ENCODE assay signal across 31 mouse cellular contexts in genomic region chr2:14191601-14192000, GRCm38 (mm10). TPM values are rescaled to one million over a fixed set of nuclear protein-coding genes. Genes with fewer than 3 reads are reported as not detected.
DNase-seq lines count a peak whose midpoint lies in the region; ATAC-seq and TF ChIP-seq lines count a peak whose summit lies in the region.
"Had no signal": no experiment of that assay in that cellular context is flagged by ENCODE, and none has a peak within 500 bp of the region (broad histone marks: within the 10 kb centered on the region; RNA-seq: fewer than 3 reads in every experiment).

No protein-coding gene starts in this region.

- peak; percentile 61; the same call in 1 of the 2 replicates for ATAC-seq in liver, embryonic 14.5 days (ENCODE audit: insufficient read depth)
- no peak for ATAC-seq in liver, postnatal 0 days
- peak; percentile 68 for ATAC-seq in megakaryocyte-erythroid progenitor cell, adult 5-6 weeks (replicated peaks; ENCODE audit: low FRiP score, low TSS enrichment, poor library complexity, severe bottlenecking)
- ATAC-seq: CD4-positive, CD25-positive, alpha-beta regulatory T cell, adult 4 months; forebrain, embryonic 15.5 days; hindbrain, embryonic 16.5 days; Patski had no signal

- no peaks in the 10 kb centered on the region for H3K36me3 ChIP-seq in liver, embryonic 14.5 days (replicated peaks; ENCODE audit: control insufficient read depth, insufficient read depth, low read depth)
- no peaks in the 10 kb centered on the region for H3K36me3 ChIP-seq in liver, postnatal 0 days (replicated peaks; ENCODE audit: insufficient read depth, low read length)
- H3K36me3 ChIP-seq in macrophage (ENCODE audit: inconsistent target): no peaks in the 10 kb centered on the region
- H3K36me3 ChIP-seq: embryonic facial prominence, embryonic 10.5 days; embryonic facial prominence, embryonic 13.5 days; forebrain, embryonic 12.5 days; forebrain, embryonic 15.5 days; heart, embryonic 12.5 days; heart, embryonic 15.5 days; hindbrain, embryonic 10.5 days; hindbrain, embryonic 13.5 days had no signal

- H3K79me2 ChIP-seq in macrophage (ENCODE audit: inconsistent target): no peaks in the 10 kb centered on the region

- no peak for TF ChIP-seq EP300 in liver, embryonic 14.5 days (IDR thresholded peaks at IDR 0.05; ENCODE audit: low read depth)
- TF ChIP-seq EP300 in liver, postnatal 0 days (IDR thresholded peaks at IDR 0.05; ENCODE audit: low read depth): no peak

- peak in 1 of 3 experiments; percentile 7 for DNase-seq in liver, embryonic 14.5 days (ENCODE audit: low read depth in 3 of 3, low spot score in 3 of 3)
- no peak for DNase-seq in liver, postnatal 0 days
- no peak for DNase-seq in heart, adult 9 months (ENCODE audit: low spot score in 2 of 2)
- no peak for DNase-seq in testis, postnatal 10 days (ENCODE audit: low spot score)
- DNase-seq in urinary bladder, adult 18-20 months (ENCODE audit: low spot score in 2 of 2): no peak
- DNase-seq: adrenal gland, postnatal 10 days; adrenal gland, postnatal 36 days; cerebellum, adult 11 months; cerebellum, adult 2 months; cerebellum, adult 9-11 months; cerebellum, postnatal 25 days; embryo, embryonic 11 days; gastrocnemius, postnatal 25 days; heart, postnatal 10 days; heart, postnatal 36 days had no signal

- no peaks in the 10 kb centered on the region for H3K9me3 ChIP-seq in liver, embryonic 14.5 days (ENCODE audit: control insufficient read depth, low read length)
- no peaks in the 10 kb centered on the region for H3K9me3 ChIP-seq in liver, postnatal 0 days (ENCODE audit: low read length)
- H3K9me3 ChIP-seq: embryonic facial prominence, embryonic 10.5 days; embryonic facial prominence, embryonic 13.5 days; forebrain, embryonic 12.5 days; forebrain, embryonic 15.5 days; heart, embryonic 12.5 days; heart, embryonic 15.5 days; hindbrain, embryonic 10.5 days; hindbrain, embryonic 13.5 days had no signal

- H3K4me2 ChIP-seq in liver, embryonic 14.5 days (ENCODE audit: low read depth): no peak overlapping the region
- H3K4me2 ChIP-seq in liver, postnatal 0 days (ENCODE audit: low read depth, low read length): no peak overlapping the region
- H3K4me2 ChIP-seq: embryonic facial prominence, embryonic 13.5 days; forebrain, embryonic 12.5 days; forebrain, embryonic 15.5 days; heart, embryonic 12.5 days; heart, embryonic 15.5 days; hindbrain, embryonic 13.5 days had no signal

- TF ChIP-seq CTCF in liver, embryonic 14.5 days (IDR thresholded peaks at IDR 0.05; ENCODE audit: low read depth): no peak
- TF ChIP-seq CTCF in liver, postnatal 0 days (IDR thresholded peaks at IDR 0.05; ENCODE audit: low read depth): no peak
- no peak for TF ChIP-seq CTCF in bone marrow macrophage, adult 2 months (IDR thresholded peaks at IDR 0.05; ENCODE audit: low read depth, low read length)

- H3K27me3 ChIP-seq in liver, embryonic 14.5 days (ENCODE audit: control insufficient read depth, insufficient read depth, low read length): no peaks in the 10 kb centered on the region
- H3K27me3 ChIP-seq in liver, postnatal 0 days (ENCODE audit: insufficient read depth, low read length): no peaks in the 10 kb centered on the region
- H3K27me3 ChIP-seq: embryonic facial prominence, embryonic 13.5 days; forebrain, embryonic 12.5 days; forebrain, embryonic 15.5 days; heart, embryonic 12.5 days; heart, embryonic 15.5 days; hindbrain, embryonic 13.5 days had no signal

- peaks cover 4 to 13% of the 10 kb centered on the region in 2 experiments; a peak in 3 of 4 replicates for H3K4me1 ChIP-seq in liver, embryonic 14.5 days (replicated peaks; ENCODE audit: control insufficient read depth in 2 of 2, insufficient read depth in 2 of 2, low read length in 1 of 2)
- H3K4me1 ChIP-seq in liver, postnatal 0 days (ENCODE audit: insufficient read depth): peaks cover 4% of the 10 kb centered on the region
- H3K4me1 ChIP-seq in bone marrow macrophage, adult 2 months (ENCODE audit: control insufficient read depth, insufficient read depth, low read length): peaks cover 37% of the 10 kb centered on the region
- H3K4me1 ChIP-seq: embryonic facial prominence, embryonic 10.5 days; embryonic facial prominence, embryonic 13.5 days; forebrain, embryonic 12.5 days; forebrain, embryonic 15.5 days; heart, embryonic 15.5 days; hindbrain, embryonic 10.5 days; hindbrain, embryonic 13.5 days had no signal

- no peak overlapping the region for H3K27ac ChIP-seq in liver, embryonic 14.5 days
- H3K27ac ChIP-seq in liver, postnatal 0 days (ENCODE audit: low read depth): no peak overlapping the region
- peak overlapping the region; percentile 98 for H3K27ac ChIP-seq in bone marrow macrophage, adult 2 months (ENCODE audit: insufficient read depth, low read depth, low read length)
- peak overlapping the region; percentile 82 for H3K27ac ChIP-seq in macrophage
- H3K27ac ChIP-seq: embryonic facial prominence, embryonic 10.5 days; embryonic facial prominence, embryonic 13.5 days; forebrain, embryonic 12.5 days; forebrain, embryonic 15.5 days; heart, embryonic 15.5 days; hindbrain, embryonic 10.5 days; hindbrain, embryonic 13.5 days had no signal

- no peak overlapping the region for H3K9ac ChIP-seq in liver, embryonic 14.5 days (replicated peaks)
- H3K9ac ChIP-seq in liver, postnatal 0 days (replicated peaks): no peak overlapping the region
- H3K9ac ChIP-seq: embryonic facial prominence, embryonic 13.5 days; forebrain, embryonic 12.5 days; forebrain, embryonic 15.5 days; heart, embryonic 12.5 days; heart, embryonic 15.5 days; hindbrain, embryonic 13.5 days had no signal

- no peak overlapping the region for H3K4me3 ChIP-seq in liver, embryonic 14.5 days (ENCODE audit: insufficient read depth in 1 of 2, low read depth in 2 of 2, low read length in 2 of 2)
- no peak overlapping the region for H3K4me3 ChIP-seq in liver, postnatal 0 days (ENCODE audit: low read depth, low read length)
- H3K4me3 ChIP-seq in bone marrow macrophage, adult 2 months (ENCODE audit: insufficient read depth, low read length): no peak overlapping the region
- H3K4me3 ChIP-seq in macrophage (ENCODE audit: inconsistent target): no peak overlapping the region
- H3K4me3 ChIP-seq: embryonic facial prominence, embryonic 10.5 days; embryonic facial prominence, embryonic 13.5 days; erythroblast, embryonic 14.5 days; forebrain, embryonic 12.5 days; forebrain, embryonic 15.5 days; heart, embryonic 12.5 days; heart, embryonic 15.5 days; hindbrain, embryonic 10.5 days; hindbrain, embryonic 13.5 days had no signal

- no peak for TF ChIP-seq POLR2A in bone marrow macrophage, adult 2 months (IDR thresholded peaks at IDR 0.05; ENCODE audit: borderline replicate concordance, low read depth, low read length)

- WGBS in liver, embryonic 14.5 days (ENCODE audit: insufficient replicate concordance): 19% methylated on average over 4 of the region's 4 CpGs
- WGBS in liver, postnatal 0 days (ENCODE audit: insufficient replicate concordance): 47% methylated on average over 4 of the region's 4 CpGs
- WGBS in macrophage (ENCODE audit: missing documents): 53% methylated on average over 4 of the region's 4 CpGs

RNA-seq across cellular contexts. Expression of gene Tmem236, which starts 17.3 kb away (rescaled TPM):
- 0.05 and 0.06 TPM in 2 replicates for polyA plus RNA-seq in liver, embryonic 14.5 days (2012; rRNA removed)
- polyA plus RNA-seq in liver, embryonic 14.5 days (2014; fragmentation: Nextera tagmentation; extraction: Ambion mirVana): 0.06 and 0.09 TPM in 2 replicates
- 0.02 TPM in 1 of 2 replicates, not detected in the other for polyA plus RNA-seq in liver, postnatal 0 days (2015; fragmentation: Nextera tagmentation; extraction: Ambion mirVana)
- polyA plus RNA-seq in bone marrow macrophage, adult 2 months (2012; ENCODE audit: insufficient read depth, insufficient read length, missing spikeins): 0.36 TPM in 1 of 2 replicates, not detected in the other
- total RNA-seq in macrophage (2018; cell fraction: chromatin; rRNA removed): under 1 TPM in 10 of 26 experiments, not detected in 16; 0.18 to 0.47 (median 0.21) TPM
- under 1 TPM in 7 of 26 experiments, not detected in 19; 0.03 to 0.06 (median 0.04) TPM for total RNA-seq in macrophage (2018; cell fraction: cytosol; rRNA removed)
- total RNA-seq in macrophage (2018; cell fraction: nucleus; rRNA removed): under 1 TPM in 12 of 26 experiments, not detected in 14; 0.12 to 0.77 (median 0.22) TPM
- not detected in 3 replicates for polyA plus RNA-seq in macrophage (2018)
- not detected in 2 replicates for total RNA-seq in megakaryocyte-erythroid progenitor cell, adult 5-6 weeks (2014; fragmentation: Nextera tagmentation)
- not detected in 2 replicates for total RNA-seq in megakaryocyte-erythroid progenitor cell, adult 5-6 weeks (2017)
- total RNA-seq: adrenal gland, adult 18-20 months; heart, postnatal 10 days; heart, postnatal 36 days had no signal
- polyA plus RNA-seq: CD4-positive, CD25-positive, alpha-beta regulatory T cell, adult 4 months; embryonic facial prominence, embryonic 10.5 days; erythroblast, embryonic 14.5 days; hindbrain, embryonic 10.5 days had no signal

RNA-seq across cellular contexts. Expression of gene Mrc1, which starts 37.6 kb away (rescaled TPM):
- 3.9 and 5.6 TPM in 2 replicates for polyA plus RNA-seq in liver, embryonic 14.5 days (2012; rRNA removed)
- 8.1 and 8.3 TPM in 2 replicates for polyA plus RNA-seq in liver, embryonic 14.5 days (2014; fragmentation: Nextera tagmentation; extraction: Ambion mirVana)
- 13.6 and 14.5 TPM in 2 replicates for polyA plus RNA-seq in liver, postnatal 0 days (2015; fragmentation: Nextera tagmentation; extraction: Ambion mirVana)
- polyA plus RNA-seq in bone marrow macrophage, adult 2 months (2012; ENCODE audit: insufficient read depth, insufficient read length, missing spikeins): 471 and 498 TPM in 2 replicates
- total RNA-seq in macrophage (2018; cell fraction: chromatin; rRNA removed): 1,000 to 10,000 TPM in 1 of 26 experiments, 100 to 1,000 TPM in 23, 10 to 100 TPM in 2; 34.8 to 1,051 (median 333) TPM
- 100 to 1,000 TPM in 15 of 26 experiments, 10 to 100 TPM in 11; 59.1 to 579 (median 243) TPM for total RNA-seq in macrophage (2018; cell fraction: cytosol; rRNA removed)
- 1,000 to 10,000 TPM in 7 of 26 experiments, 100 to 1,000 TPM in 19; 105 to 2,075 (median 421) TPM for total RNA-seq in macrophage (2018; cell fraction: nucleus; rRNA removed)
- polyA plus RNA-seq in macrophage (2018): 311 to 697 TPM (median 500 TPM) in 3 replicates
- not detected in 2 replicates for total RNA-seq in megakaryocyte-erythroid progenitor cell, adult 5-6 weeks (2014; fragmentation: Nextera tagmentation)
- 1.5 TPM in 1 of 2 replicates, not detected in the other for total RNA-seq in megakaryocyte-erythroid progenitor cell, adult 5-6 weeks (2017)

Comparison
In these comparisons a context has a peak if more than half of its experiments do, and no peak if none do; other contexts are left out.
1. H3K27ac ChIP-seq: peak in bone marrow macrophage, adult 2 months (single experiment) and macrophage (single experiment); none in liver, embryonic 14.5 days (single experiment) and liver, postnatal 0 days (single experiment).
2. RNA of gene Mrc1, which starts 37.6 kb away (polyA plus RNA-seq): 311 to 697 TPM in macrophage and 471 to 498 TPM in bone marrow macrophage, adult 2 months; 13.6 to 14.5 TPM in liver, postnatal 0 days and 3.9 to 8.3 TPM in liver, embryonic 14.5 days; every median in the first group is over 10 times any median in the second.